Mouse (Mus musculus): ENCODE measurements around the gene Opcml. TPM values are rescaled to one million over a fixed set of nuclear protein-coding genes. Genes with fewer than 3 reads are reported as not detected.

Gene Opcml
- total RNA-seq, 4 experiments from 2014 or later = 0.80 to 2.2 (median 1.8) TPM

DNA sequence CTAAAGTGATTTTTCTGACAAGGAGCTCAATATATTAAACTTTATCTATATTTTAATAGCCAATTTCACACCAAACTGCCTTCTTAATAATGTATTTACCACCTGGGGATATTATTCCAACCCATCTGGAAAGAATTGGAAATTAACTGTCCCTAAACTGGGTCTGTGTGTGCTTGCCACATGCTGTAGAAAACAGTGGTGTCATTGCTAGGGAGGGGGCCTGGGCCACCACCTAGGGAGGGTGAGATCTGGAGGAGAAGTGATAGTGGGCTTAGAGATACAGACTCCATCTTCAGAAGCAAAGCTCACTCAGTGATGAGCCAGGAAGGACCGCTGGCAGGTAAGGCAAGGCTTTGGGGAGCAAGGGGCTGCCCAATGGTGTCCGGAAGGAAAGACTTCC is 537.9 kb downstream of the Opcml start:
- DNase-seq = no peak

DNA sequence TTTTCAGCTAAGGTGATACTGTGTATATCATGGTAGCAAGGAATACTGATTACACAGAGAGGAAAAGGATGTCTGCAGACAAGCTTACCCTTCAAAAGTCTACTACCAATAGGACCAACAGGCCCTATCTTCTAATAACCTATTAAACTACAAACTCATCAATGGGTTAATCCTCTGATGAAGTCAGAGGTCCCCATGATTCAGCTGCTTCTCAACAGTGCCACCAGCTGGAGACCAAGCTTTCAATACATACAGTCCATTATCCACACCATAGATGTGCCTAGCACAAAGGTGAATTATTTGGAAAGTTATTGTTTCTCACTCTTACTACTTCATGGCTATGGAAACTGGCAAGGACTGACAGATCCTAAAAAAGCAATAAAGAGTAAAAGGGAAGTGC is 538.9 kb downstream of the Opcml start:
- DNase-seq = no peak

- no peak for DNase-seq
Observed at GRCm38 (mm10) chr9:28336511-28337208, 546.1 kb downstream of the Opcml start.

DNA sequence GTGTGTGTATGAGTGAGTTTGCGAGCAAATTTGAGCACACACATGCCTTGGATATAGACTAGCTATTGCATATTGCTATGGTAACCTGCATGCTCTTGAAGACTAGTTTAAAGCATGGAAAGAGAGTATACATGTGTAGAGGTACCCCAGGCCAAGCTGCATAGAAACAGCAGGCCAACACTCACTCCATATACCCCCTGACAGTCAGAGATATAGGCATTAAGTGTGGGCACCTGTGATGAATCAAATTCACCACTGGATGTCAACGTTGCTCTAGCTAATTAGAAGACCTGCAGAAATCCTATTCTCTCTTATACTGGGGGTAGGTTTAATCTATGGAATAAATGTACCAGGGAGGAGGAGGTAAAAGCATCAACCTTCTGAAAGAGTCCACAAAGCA is 547.3 kb downstream of the Opcml start:
- no peak for DNase-seq

GRCm38 (mm10) chr9:28354978-28355377 is 564.4 kb downstream of the Opcml start:
- no peak for DNase-seq

DNA sequence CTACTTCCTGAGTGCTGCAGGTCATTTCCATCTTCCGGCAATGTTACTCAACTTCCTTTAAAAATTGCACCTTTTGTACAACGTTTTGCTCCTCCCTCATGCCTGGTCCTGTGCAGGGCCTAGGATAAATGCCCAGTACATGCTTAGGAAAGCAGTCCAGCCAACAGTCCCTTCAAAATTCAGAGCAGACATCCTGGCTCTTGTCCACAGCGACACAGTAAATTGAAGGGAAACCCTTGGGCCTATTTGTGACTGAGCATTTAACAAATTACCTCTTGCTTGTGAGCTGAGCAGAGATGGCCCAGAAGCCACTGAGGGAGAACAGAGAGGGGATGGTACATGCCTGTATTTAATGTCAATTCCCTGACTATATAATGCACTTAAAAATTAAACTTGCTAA is 567.4 kb downstream of the Opcml start:
- DNase-seq = no peak

DNA sequence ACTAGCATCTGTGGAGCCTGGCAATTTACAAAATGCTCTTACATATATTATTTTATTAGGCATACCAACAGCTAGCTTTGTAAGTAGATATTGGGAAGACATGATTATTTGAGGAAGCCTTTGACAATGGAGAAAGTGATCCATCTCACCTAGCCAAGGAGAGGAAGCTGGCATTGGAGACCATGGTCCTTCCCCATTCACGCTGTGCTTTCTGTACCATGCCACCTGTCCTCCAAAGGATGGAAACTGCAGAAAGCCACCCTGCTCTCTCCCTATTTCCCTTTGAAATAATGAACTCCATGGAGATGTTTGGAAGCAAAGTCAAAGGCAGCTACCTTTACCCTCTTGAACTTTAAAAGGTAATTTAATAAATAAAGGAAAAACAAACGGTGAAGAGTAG is 570.1 kb downstream of the Opcml start:
- DNase-seq = no peak

DNA sequence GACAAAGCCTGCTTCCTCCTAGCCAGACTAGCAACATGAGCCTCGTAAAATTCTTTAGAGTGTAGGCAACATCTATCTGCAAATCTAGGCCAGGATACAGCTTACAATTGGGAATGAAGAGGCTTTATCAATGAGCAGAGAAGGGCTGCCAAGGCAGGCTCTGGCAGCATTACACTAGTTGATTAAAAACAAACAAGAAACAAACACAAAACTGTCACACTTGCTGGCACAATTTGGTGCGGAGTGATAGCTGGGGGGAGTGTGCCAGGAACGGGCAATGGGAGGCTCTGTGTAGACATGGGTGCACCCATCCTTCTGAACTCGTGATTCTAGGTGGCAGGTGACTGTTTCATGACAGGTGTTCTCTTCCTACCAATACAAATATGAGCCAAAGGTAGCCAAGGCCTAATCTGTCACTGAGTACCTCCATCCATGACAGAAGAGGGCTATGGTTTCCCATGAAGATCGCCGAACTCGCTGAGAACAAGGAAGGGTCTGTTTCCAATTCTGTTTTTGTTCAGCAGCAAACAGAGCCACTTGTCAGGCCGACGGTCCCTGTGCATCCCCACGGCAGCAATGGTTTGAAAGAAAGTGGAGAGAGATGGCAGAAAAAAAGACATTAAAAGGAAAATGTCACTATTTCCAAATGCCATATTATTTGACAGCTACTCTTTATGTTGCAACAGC is 574.0 kb downstream of the Opcml start:
- no peak for DNase-seq

DNA sequence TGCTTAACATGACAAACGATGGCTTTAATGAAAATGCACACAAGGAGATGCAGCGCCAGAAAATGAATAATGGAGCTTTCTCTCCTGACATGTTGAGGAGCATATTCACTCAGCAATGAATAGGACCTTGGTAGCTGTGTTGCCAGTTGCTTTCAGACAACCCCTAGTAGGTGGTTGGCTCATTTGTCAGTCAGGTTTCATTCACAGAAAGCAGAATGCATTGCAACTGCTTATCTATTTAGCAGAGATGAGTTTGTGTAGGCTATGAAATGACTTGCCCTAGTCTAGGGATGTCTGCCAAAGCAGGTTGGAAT is 574.5 kb downstream of the Opcml start:
- no peak for DNase-seq

DNA sequence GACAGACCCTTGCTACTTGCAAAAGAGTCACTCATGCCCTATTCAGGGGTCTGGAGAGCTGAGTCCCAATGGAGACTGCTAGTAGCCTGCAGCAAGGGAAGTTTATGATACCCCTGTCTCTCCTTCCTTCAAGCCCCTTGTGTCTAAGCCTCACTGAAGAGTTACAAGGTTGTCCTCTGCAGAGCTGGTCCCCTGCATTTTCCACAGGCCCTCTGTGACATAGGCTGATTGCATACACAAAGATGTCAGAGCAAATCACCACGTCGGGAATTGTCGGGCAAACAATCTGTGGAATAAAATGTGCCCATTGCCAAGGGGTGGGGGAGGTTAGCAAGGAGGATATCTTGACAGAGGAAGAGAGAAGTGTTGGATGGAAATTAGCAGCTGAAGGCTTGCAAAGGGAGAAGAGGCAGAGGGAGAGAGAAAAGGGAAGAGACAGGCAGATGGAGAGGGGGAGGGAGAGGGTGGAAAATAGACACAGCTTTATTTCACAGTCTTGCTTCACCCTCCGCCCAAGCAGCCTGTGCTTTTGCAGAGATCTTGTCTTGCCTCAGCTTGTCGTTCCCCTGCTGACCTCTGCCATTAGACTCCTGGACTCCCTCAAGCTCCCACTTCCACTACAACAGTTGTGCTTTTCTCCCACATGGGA is 596.1 kb downstream of the Opcml start:
- DNase-seq = no peak

DNA sequence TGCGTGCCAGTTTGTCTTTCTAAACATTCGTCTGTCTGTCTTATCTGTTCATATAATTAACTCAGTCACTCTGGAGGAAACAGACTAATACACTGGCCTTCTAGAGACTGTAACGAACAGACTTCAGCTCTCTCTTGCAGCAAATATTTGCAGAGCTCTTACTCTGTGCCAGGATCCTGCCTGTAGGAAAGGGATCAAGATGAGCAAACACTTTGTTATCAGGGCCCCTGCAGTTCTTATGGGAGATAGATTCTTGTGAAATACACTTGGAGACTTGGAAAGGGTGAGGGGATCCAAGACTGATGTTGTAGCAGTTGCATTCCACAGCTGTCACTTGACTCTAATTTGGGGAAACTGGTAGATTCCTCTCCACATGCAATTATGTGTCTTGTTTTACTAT is 604.6 kb downstream of the Opcml start:
- DNase-seq = no peak

GRCm38 (mm10) chr9:28395638-28396037 is 605.1 kb downstream of the Opcml start:
- DNase-seq = no peak

GRCm38 (mm10) chr9:28402770-28403650 is 612.4 kb downstream of the Opcml start:
- DNase-seq = no peak

GRCm38 (mm10) chr9:28403831-28404562 is 613.4 kb downstream of the Opcml start:
- peak; percentile 33 for DNase-seq

DNA sequence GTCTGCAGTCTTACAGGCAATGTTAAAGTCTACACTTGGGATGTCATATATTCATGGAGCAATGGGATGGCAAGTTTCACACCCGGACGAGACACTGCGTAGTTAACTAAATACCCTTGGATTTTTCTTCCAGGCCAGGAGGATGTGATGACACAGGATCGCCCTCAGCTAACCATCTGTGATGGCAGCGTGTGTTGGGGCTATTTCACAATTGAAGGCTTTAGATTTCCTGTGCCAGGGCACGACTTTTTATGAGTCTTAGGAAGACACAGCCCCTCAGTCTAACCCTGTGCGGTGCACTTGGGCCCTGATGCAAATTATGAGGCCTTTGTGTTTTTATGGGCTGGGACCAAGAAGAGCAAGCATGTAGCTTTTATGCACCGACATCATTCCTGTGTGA is 614.0 kb downstream of the Opcml start:
- no peak for DNase-seq

GRCm38 (mm10) chr9:28405816-28406215 is 615.2 kb downstream of the Opcml start:
- DNase-seq = no peak

- DNase-seq = no peak
Observed at GRCm38 (mm10) chr9:28420808-28421207, 630.2 kb downstream of the Opcml start.

GRCm38 (mm10) chr9:28423407-28423806 is 632.8 kb downstream of the Opcml start:
- no peak for DNase-seq

GRCm38 (mm10) chr9:28432159-28432558 is 641.6 kb downstream of the Opcml start:
- DNase-seq = no peak

- DNase-seq = no peak
Observed at GRCm38 (mm10) chr9:28438752-28439151, 648.2 kb downstream of the Opcml start.

DNA sequence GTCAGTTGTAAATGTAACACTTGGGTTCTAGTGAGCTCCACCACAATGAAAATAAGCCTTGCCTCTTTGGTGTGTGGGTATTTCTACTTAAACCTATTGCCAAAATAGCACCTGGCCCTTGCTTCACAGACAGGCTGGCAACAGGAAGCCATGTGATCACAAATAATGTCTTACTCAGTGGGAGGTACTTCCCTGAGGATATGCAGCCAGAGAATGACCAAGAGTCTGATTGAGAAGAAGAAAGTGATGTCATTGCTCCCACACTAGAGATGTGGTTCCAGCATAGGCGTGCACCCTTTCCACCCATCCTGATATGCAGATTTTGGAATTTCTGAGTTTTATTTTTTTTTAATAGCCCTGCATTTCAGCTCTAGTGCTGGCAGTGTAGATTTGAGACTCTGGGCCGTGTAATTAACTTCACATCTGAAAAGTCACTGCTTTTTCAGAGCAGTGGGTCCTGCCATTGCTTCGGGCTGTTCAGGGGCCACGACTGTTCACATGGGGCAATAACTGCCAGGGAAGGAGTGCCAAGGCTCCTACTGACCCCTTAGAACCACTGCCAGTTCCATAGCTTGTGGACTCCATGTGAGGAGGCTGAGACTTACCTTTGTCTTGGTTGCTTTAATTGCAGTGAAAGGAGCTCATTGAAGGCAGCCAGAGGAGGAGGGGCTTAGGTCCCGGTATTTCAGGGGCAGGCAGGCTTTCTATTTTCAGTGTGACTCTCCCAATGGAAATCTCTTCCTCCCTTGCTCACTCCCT is 649.0 kb downstream of the Opcml start:
- DNase-seq = no peak
